Mouse (Mus musculus): ENCODE results near the gene Tango6.
"Not testable (repeated sequence)": the region's sequence is repeated elsewhere in the genome, so short reads cannot be mapped to it uniquely, and the experiment has no call there.

The Tango6 gene

DNA sequence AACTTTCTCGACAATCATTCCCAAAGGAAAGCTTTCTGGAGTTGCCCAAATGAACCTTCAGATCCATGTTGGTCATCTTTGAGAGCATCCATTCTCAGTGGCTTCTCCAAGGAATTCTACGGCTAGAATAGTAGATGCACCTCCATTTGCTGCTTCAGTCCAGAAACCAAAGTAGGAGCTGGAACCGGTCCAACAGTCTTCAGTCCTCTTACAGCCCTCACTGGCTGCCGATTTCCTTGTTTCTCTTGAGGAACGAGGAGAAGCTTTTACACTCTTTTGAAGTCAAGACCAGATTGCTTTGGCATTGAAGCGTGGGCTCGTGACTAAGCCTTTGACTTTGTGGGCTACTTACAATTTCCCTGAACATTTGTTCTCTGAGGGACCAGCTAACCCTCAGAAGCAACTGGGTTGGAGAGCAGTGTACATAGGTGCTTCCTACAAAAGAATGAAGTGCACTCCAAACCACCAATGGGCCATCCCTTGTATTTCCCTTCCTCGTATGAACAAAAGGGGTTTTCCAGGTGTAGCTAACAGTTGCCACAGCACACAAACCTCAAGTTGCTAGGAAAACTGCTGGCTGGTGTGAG is 197.3 kb downstream of the Tango6 start:
- no peak for DNase-seq (ENCODE audit: low spot score)

DNA sequence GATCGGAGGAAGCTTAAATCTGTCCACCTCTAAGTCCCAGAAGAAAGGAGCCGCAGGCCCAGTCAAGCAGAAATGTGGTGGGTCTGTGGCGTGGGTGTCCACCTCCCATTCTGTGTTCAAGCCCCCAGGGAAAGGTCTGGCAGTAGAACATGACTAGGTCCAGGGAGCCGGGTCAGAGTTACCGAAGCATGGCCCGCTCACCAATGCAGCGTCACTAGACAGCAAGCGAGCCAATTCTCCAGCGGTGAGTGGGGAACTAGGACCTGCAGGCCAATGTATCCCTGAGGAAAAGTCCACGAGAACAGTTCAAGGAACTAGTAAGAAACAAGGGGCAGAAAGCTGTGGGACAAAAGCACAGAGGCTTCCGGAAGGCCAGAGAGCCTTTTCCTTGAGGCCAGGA is 201.2 kb downstream of the Tango6 start:
- not testable (repeated sequence) for DNase-seq (ENCODE audit: low spot score)

DNA sequence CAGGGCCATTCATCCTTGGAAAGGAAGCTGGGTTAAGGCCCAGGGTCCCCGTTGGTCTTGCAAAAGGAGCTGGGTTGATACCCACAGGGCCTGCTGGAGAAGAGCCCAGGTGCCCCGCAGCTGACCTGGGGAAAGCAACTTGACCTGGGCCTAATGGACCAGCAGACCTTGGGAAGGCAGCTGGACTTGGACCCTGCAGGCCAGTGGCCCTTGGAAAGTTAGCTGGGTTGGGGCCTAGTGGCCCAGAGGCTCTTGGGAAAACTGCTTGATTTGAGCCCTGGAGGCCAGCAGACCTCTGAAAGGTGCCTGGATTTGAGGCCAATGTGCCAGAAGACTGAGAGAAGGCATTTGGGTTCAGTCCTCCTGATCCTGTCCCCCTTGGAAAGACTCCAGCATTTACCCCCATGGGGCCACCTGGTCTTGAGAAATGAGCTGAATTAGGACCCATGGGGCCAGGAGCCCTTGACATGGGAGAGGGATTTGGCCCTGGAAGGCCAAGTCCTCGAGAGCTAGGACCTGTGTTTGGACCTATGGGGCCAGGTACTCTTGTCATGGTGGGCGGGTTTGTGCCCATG is 202.0 kb downstream of the Tango6 start:
- not testable (repeated sequence) for DNase-seq (ENCODE audit: low spot score)

DNA sequence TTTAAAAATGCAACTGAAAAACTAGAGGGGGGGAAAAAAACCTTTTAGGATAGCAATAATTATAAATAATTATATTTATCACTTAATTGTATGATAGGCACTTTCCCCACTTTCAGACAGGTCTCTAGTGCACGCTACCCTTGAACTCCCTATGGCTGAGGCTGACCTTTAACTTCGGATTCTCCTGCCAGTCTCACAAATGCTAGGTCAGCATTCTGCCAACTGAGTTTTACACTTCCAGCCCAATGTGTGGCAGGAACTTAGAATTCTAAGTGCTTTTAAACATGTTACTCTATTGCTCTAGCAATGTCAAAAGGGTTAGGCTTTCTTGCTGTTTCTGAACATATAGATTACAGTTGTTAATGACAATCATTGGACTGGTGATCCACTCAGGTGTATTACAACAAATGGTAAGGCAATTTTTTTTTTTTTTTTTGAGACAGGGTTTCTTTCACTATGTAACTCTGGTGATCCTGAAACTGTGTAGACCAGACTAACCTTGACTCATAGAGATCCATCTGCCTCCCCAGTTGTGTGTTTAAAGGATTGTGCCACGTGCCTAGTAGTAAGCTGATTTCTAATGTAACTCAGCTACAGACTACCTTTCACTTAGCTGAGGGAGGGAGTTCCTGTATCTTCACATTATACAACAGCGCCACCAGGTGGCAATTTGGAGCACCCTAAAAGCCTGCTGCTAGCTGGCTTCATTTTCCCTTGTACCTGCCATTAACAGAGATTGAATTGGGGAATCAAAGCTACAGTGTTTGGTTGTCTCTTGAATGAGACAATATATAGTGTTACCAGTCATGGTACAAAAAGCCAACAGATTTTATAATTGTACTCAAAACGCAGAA is 204.7 kb downstream of the Tango6 start:
- DNase-seq (ENCODE audit: low spot score), result peak; percentile 76

DNA sequence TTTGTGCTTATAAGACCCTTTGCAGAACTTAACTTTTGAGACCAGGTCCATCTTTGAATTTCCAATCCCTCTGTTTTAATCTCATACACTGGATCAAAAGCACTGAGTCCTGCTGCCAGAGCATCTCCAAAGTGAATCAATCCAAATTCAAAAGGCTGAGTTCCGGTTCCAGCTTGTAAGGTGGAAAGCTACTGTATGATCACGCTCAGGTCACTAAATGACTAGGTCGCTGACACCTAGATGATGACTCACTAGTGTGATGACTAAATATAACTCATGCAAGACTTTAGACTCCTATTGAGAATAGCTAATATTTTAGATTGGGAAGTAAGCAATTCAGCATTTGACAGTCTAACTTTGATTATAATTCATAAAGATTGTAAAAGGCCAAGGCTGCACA is 205.9 kb downstream of the Tango6 start:
- DNase-seq (ENCODE audit: low spot score), result no peak

DNA sequence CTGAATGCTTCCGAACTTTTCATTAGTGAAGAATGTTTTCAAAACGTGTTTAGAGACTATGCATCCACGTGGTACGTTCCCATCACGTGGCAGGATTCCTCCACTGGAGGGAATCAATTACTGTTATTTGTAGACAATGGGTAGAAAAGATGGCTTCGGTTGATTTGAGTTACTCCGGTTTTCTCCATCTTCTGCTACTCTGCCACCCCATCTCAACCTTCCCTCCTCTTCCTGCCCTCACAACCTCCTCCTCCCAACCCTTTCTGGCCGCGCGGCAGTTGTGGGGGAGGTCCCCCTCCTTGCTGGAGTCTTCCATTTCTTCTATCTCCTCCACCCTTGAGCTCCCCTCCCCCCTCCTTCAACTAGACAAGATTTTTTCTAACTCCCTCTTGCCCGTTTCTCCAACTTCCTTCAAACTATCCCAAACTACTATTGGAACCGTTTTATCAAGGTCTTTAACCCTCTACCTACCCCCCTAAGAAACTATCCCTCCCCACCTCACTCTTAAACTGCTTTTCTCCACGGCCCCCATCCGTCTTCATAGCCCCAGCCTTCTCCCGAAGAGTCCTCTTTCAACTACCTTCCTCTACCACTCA is 209.4 kb downstream of the Tango6 start:
- no peak for DNase-seq (ENCODE audit: low spot score)

DNA sequence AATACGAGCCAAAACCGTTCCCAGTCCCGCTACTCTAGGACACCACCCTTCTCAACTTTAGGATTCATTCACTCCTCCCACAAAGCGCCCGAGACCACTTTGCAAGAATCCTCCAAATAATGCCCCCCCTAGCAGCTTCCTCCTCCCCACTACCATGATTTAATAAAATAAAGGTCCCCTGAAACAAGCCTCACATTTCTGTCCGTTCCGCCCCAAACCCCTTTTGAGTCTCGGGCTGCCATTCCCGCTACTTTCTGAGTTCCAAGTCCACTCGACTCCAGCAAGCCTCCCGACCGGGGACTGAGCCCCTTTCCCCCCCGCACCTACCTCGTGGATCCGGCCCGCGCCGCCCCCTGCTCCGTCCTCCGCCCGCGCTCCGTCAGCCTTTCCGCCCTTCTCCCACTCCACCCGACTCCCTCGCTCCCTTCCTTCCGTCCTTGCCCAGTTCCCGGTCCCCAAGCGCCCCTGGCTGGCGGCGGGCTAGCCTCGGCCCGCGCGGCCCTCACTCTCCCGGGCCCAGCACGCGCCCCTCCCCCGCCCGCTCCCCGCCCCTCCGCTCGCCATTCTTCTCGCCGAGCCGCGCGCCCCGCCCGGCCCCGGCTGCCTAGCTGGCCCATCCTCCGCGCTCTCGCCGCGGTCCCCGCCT is 210.1 kb downstream of the Tango6 start:
- DNase-seq (ENCODE audit: low spot score), result no peak

DNA sequence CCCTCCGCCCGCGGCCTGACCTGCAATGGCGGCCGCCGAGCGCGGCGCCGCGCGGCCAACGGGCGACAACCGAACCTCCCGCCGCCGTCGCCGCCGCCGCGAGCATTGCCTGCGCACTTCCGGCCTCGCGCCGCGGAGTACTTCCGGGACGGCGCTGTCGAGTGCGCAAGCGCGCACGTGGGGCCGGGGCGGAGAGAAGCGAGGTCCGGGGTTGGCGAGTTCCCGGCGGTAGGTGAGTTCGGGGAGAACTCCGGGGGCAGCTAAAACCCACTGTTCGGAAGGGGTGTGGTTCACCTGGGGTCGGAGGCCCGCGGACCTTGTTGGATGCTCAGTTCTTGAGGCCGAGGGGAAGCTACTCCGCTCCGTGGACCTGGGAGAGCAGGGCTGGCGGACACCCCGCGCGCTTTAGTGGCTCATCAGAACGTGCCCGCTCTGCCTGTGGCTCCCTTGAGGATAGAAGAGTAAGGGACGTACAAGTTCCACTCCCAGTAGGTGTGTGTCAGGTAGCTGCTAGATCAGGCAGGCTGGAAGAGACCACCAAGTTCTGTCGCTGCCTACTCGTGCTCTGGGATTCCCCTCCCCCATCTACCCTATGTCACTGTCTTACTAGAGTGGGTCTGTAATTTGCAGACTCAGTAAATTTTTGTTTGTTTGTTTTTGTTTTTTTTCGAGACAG is 210.8 kb downstream of the Tango6 start, which contains the start of gene Utp4:
Utp4 (plus strand) TSS at position 156 of the 676 bp plus-strand sequence.
- DNase-seq (ENCODE audit: low spot score), result peak; percentile 81

DNA sequence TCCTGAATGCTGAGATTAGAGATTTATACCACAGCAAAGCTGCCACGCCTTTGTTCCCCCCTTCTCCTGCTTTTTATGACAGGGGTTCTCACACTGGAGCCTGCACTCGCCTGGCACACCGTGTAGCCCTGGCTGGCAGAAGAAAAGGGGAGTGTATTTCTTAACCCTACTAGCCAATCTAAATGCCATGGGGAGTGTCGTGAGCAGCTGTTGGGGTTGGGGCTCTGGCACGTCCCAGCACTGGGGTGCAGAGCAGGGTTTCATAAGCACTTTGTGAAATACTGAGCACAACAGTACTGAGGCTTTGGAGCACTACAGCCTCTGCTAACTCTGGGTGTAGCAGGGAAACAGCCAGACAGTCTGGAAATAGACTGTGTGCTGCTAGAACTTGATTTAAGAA is 216.6 kb downstream of the Tango6 start:
- no peak for DNase-seq (ENCODE audit: low spot score)
